Mouse (Mus musculus) liver, embryonic 13.5 days (tissue): ENCODE results near the gene Elobl. TPM values are rescaled to one million over a fixed set of nuclear protein-coding genes. Genes with fewer than 3 reads are reported as not detected.

Experiments
- ATAC-seq: fragments of 200-750 bp; cut with Nextera tagmentation; 2 replicates; pipeline ENCODE4 v1.8.0; 2017; ENCODE audit warnings: low read depth, mild to moderate bottlenecking, moderate number of reproducible peaks, moderate library complexity
- DNase-seq: peaks from one replicate; pipeline ENCODE4 v3.0.0; 2022
- H3K27ac ChIP-seq: fragments of 300-500 bp; sonication (generic); 2 replicates; pipeline ENCODE4 v1.5.1; 2015; ENCODE audit warnings: moderate library complexity, mild to moderate bottlenecking, inconsistent platforms
- H3K27me3 ChIP-seq: fragments of 300-500 bp; sonication (generic); 2 replicates; pipeline ENCODE4 v1.6.1; 2015; ENCODE audit warnings: mild to moderate bottlenecking, inconsistent platforms
- H3K36me3 ChIP-seq: fragments of 300-500 bp; sonication (generic); 2 replicates; pipeline ENCODE4 v1.6.1; 2015; ENCODE audit warnings: mild to moderate bottlenecking, inconsistent platforms
- H3K4me1 ChIP-seq: fragments of 300-500 bp; sonication (generic); replicated peaks from 2 replicates; pipeline ENCODE4 v1.6.1; 2015; ENCODE audit warnings: inconsistent platforms
- H3K4me2 ChIP-seq: fragments of 300-500 bp; sonication (generic); 2 replicates; pipeline ENCODE4 v1.6.1; 2015; ENCODE audit warnings: inconsistent platforms, mild to moderate bottlenecking, moderate library complexity
- H3K4me3 ChIP-seq: fragments of 300-500 bp; sonication (generic); replicated peaks from 2 replicates; pipeline ENCODE4 v1.5.1; 2015; ENCODE audit warnings: mild to moderate bottlenecking, inconsistent platforms
- H3K9ac ChIP-seq: fragments of 300-500 bp; sonication (generic); 2 replicates; pipeline ENCODE4 v1.6.1; 2015; ENCODE audit warnings: mild to moderate bottlenecking, inconsistent platforms
- H3K9me3 ChIP-seq: fragments of 300-500 bp; sonication (generic); replicated peaks from 2 replicates; pipeline ENCODE4 v1.6.1; 2016; ENCODE audit warnings: inconsistent platforms
- WGBS: fragments of 180-500 bp; shearing (Covaris S2); methylation state at CpG from one replicate; pipeline ENCODE4 v1.1.7; 2015; ENCODE audit not compliant: insufficient replicate concordance; 5-methylcytosine and 5-hydroxymethylcytosine counted together
- polyA plus RNA-seq: library from polyadenylated mRNA; unstranded; fragments of >200 nt; fragmentation: Nextera tagmentation; extraction: Ambion mirVana; gene quantifications from 2 replicates; pipeline ENCODE4 v1.2.1, GENCODE M21; 2015

Elobl gene
- polyA plus RNA-seq, result not detected in 2 replicates

DNA sequence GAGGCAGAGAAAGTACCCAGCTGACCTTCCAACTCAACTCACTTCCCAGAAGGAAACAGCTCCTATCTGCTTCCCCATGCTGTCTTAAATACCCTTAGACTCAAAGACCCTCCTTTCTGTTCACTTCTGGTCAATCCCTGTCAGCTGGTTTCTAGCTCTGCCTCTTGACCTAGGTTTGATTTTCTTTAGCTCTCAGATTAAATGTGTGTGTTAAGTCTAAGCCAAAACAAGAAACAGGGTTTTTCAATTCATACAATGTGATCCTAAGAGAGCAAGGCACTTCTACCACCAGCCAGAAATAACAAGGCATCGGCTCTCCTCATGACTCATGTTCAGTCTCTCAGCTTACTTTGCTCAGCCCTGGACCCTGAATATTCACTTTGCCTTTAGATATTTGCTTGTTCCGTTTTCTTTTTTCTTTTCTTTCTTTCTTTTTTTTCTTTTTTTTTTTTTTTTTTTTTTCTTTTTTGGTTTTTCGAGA lies at the start of gene Elobl:
Gene Elobl (minus strand): TSS at position 51 of the 481 bp plus-strand sequence.
- ATAC-seq (no peak), DNase-seq (no peak)
- H3K4me1 ChIP-seq, result no peaks in the 10 kb centered on the region
- H3K4me2 ChIP-seq, result no peak within 1 kb of the TSS
- H3K9ac ChIP-seq, result no peak within 1 kb of the TSS
- no peaks in the 10 kb centered on the region for H3K9me3 ChIP-seq
- H3K36me3 ChIP-seq, result no peaks in the 10 kb centered on the region
- H3K27me3 ChIP-seq, result no peaks in the 10 kb centered on the region
- H3K27ac ChIP-seq, result no peak within 1 kb of the TSS
- 75% methylated on average over 2 of the region's 3 CpGs for WGBS
- no peak within 1 kb of the TSS for H3K4me3 ChIP-seq

DNA sequence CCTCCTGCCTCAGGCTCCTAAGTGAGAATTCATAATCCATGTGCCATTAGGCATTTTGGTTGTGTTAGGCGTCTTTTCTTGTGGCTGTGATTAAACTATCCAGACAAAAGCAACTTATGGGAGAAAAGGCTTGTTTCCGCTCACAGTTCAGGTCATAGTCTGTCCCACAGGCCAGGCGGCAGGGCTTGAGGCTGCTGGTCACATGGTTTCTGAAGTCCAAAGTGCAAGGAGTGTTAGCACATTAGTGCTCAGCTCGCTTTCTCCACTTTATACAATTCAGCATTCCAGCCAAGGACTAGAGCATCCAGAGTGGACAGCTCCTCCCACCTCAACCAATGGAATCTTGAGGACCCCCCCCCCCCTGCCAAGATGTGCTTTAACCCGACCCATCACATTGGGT lies 45.5 kb upstream of the Elobl start:
- H3K4me1 ChIP-seq, result peaks cover 41% of the 10 kb centered on the region
- H3K9me3 ChIP-seq, result no peaks in the 10 kb centered on the region
- H3K27me3 ChIP-seq, result no peaks in the 10 kb centered on the region
- H3K36me3 ChIP-seq, result peaks cover 98% of the 10 kb centered on the region
- H3K4me2 ChIP-seq, result no peak overlapping the region
- H3K4me3 ChIP-seq, result no peak overlapping the region
- 74% methylated on average over 5 of the region's 5 CpGs for WGBS
- ATAC-seq (no peak), DNase-seq (no peak)
- H3K27ac ChIP-seq, result no peak overlapping the region
- H3K9ac ChIP-seq, result no peak overlapping the region

DNA sequence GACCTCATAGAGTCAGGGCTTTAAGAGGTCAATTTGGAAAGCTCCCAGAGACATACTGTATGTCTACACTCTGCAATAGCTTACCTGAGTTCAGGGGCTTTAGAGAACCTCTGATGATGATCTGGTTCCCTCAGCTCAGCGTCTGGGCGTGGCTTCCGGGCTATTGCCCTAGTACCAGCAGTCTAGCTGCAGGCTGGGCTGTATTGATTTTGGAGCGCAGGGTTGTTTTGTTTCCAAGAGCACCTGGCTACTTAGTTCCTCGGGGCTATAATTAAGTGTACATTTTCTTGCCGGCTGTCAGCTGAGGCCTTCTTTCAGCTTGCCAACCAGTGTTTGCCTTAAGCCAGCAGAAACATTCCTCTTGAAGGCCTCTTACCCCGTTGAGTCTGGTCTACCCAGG lies 42.8 kb upstream of the Elobl start:
- Histone ChIP-seq H3K4me1 (peaks cover 31% of the 10 kb centered on the region), H3K4me2 (no peak overlapping the region), H3K27me3 (no peaks in the 10 kb centered on the region), H3K9ac (no peak overlapping the region), H3K27ac (no peak overlapping the region), H3K9me3 (no peaks in the 10 kb centered on the region), H3K36me3 (peaks cover 99% of the 10 kb centered on the region), H3K4me3 (no peak overlapping the region)
- WGBS, result 77% methylated on average over 7 of the region's 7 CpGs
- DNase-seq (no peak), ATAC-seq (0 out of 2 replicates have a peak, but pooled peaks have one; percentile 25)

DNA sequence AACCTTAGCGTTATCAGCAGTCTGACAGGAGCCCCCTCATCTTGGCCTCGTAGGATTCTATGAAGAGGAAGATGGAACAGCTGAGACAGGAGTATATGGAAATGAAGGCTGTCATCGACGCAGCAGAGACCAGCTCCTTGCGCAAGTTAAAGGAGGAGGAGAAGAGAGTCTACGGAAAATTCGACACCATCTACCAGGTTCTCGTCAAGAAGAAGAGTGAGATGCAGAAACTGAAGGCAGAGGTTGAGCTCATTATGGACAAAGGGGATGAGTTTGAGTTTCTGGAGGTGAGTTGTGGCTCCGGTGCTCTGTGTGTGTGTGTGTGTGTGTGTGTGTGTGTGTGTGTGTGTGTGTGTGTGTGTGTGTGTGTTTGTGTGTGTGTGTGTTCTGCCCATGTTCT lies 42.3 kb upstream of the Elobl start:
- H3K36me3 ChIP-seq, result peaks cover 97% of the 10 kb centered on the region
- WGBS, result 84% methylated on average over 9 of the region's 9 CpGs

DNA sequence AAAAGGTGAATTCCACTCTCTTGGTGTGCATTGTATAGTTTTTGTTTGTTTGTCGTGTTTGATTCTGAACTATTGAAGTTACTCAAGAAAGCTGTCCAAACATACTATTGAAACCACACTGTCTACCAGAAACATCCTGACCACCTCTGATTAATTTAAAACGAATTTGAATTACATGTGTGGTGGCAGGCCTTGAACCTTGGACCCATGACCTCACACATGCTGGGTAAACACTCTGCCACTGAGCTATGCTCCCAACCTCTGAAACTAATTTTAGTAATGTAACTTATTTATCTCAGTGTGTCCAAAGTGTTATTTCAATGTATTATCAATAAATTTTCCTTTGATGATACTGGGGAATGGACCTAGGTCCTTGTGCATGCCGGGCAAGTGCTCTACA lies 40.9 kb upstream of the Elobl start:
- no peak for ATAC-seq
- peaks cover 50% of the 10 kb centered on the region for H3K4me1 ChIP-seq
- H3K9me3 ChIP-seq, result no peaks in the 10 kb centered on the region
- DNase-seq, result no peak
- H3K4me3 ChIP-seq, result no peak overlapping the region
- H3K27me3 ChIP-seq, result no peaks in the 10 kb centered on the region
- H3K9ac ChIP-seq, result no peak overlapping the region
- WGBS, result 81% methylated on average over 3 of the region's 3 CpGs
- H3K4me2 ChIP-seq, result no peak overlapping the region
- H3K36me3 ChIP-seq, result peaks cover 89% of the 10 kb centered on the region
- H3K27ac ChIP-seq, result no peak overlapping the region

More for the DNA sequence above, 42.3 kb upstream of the Elobl start:
- no peak for DNase-seq
- peaks cover 35% of the 10 kb centered on the region for H3K4me1 ChIP-seq
- no peak overlapping the region for H3K9ac ChIP-seq
- H3K4me2 ChIP-seq, result no peak overlapping the region
- no peak overlapping the region for H3K27ac ChIP-seq
- no peaks in the 10 kb centered on the region for H3K27me3 ChIP-seq
- no peak overlapping the region for H3K4me3 ChIP-seq
- ATAC-seq, result no peak
- H3K9me3 ChIP-seq, result no peaks in the 10 kb centered on the region

DNA sequence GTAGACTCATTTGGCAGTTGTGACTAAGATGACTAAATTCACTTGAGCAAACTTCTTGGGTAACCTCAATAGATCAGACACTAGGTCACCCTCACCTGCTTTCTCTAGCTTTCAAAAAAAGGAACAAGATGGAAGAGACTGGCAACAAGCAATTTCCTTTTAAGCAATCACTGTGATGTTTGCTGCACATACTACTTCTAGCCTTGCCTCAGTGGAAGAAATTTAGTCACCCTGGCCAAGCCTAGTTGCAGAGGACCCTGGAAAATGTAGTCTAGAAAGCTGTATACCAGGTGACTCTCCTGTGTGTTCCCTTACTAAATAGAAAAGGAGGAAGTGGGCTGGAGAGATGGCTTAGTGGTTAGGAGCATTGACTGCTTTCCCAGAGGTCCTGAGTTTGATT lies 39.7 kb upstream of the Elobl start:
- no peak overlapping the region for H3K27ac ChIP-seq
- peaks cover 60% of the 10 kb centered on the region for H3K4me1 ChIP-seq
- ATAC-seq (no peak), DNase-seq (no peak)
- H3K9me3 ChIP-seq, result no peaks in the 10 kb centered on the region
- H3K4me2 ChIP-seq, result no peak overlapping the region
- H3K36me3 ChIP-seq, result peaks cover 84% of the 10 kb centered on the region
- H3K9ac ChIP-seq, result no peak overlapping the region
- H3K27me3 ChIP-seq, result no peaks in the 10 kb centered on the region
- no peak overlapping the region for H3K4me3 ChIP-seq

DNA sequence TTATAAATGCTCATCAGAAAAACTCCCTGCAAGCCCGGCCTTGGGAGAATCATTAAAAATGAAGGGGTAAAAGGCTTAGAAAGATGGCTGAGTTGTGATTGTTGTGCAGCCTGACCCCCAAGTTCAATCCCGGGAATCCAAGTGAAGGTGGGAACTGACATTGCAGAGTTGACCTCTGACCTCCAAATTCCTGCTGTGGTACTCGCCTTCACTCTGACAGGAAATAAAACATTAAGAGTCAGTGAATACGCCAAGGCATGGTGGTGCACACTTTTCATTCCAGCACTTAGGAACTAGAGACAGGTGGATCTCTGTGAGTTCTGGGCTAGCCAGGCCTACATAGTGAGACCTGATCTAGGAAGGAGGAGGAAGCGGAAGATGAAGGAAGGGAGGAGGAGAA lies 38.7 kb upstream of the Elobl start:
- H3K4me1 ChIP-seq, result peaks cover 70% of the 10 kb centered on the region
- peaks cover 78% of the 10 kb centered on the region for H3K36me3 ChIP-seq
- ATAC-seq, result no peak
- H3K27me3 ChIP-seq, result no peaks in the 10 kb centered on the region
- DNase-seq, result no peak
- H3K9me3 ChIP-seq, result no peaks in the 10 kb centered on the region
- H3K4me2 ChIP-seq, result no peak overlapping the region
- 84% methylated on average over 5 of the region's 5 CpGs for WGBS
- no peak overlapping the region for H3K9ac ChIP-seq
- no peak overlapping the region for H3K4me3 ChIP-seq
- no peak overlapping the region for H3K27ac ChIP-seq

DNA sequence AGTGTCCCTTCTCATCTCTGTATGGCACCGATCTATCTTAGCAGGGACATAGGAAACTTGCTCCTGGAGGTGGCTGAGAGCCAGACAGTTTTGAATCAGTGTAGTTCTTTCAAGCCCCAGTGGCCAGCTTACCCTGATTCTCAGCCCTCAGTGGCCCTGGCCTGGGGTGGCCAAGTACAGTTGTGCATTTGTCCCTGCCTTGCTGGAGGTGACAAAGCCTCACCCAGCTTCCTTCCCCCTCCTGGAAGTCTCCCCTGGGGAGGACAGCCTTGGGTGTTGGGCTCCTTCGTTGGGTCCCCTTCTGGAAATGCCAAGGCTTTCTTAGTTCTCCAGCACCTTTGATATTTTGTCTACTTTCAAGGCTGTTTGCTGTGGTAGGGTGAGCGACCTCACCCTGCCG lies 37.0 kb upstream of the Elobl start:
- Histone ChIP-seq H3K27ac (peak overlapping the region; percentile 77), H3K9ac (0 out of 2 replicates have a peak overlapping the region, but pooled peaks have one; percentile 27), H3K4me1 (peaks cover 67% of the 10 kb centered on the region), H3K4me3 (no peak overlapping the region; the same call in 1 of the 2 replicates), H3K27me3 (no peaks in the 10 kb centered on the region), H3K4me2 (peak overlapping the region; percentile 91), H3K36me3 (peaks cover 60% of the 10 kb centered on the region), H3K9me3 (no peaks in the 10 kb centered on the region)
- ATAC-seq (no peak), DNase-seq (no peak)
- WGBS, result 71% methylated on average over 4 of the region's 4 CpGs

DNA sequence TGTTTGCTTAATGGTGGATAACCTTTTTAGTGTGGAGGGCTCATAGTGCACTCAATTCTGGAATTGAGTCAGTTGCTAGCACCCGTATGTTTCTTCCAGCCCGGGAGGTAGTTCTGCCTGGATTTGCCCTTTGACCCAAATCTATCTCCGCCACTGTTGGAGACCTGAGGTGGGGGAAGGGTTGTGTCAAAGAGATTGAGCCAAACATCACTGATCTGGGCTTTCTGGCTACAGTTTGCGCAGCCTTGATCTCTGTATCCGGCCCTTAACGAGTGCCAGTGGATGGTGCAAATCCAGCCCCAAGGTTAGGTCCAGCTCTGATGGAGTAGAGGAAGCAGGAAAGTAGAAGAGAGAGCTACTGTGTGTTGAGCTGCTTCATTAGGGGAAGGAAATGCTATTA lies 36.3 kb upstream of the Elobl start:
- H3K27ac ChIP-seq, result peak overlapping the region; percentile 77
- H3K9me3 ChIP-seq, result no peaks in the 10 kb centered on the region
- no peaks in the 10 kb centered on the region for H3K27me3 ChIP-seq
- peaks cover 66% of the 10 kb centered on the region for H3K4me1 ChIP-seq
- peak overlapping the region; percentile 61 for H3K9ac ChIP-seq
- H3K4me3 ChIP-seq, result peak overlapping the region; percentile 78
- peak overlapping the region; percentile 91 for H3K4me2 ChIP-seq
- 64% methylated on average over 6 of the region's 6 CpGs for WGBS
- ATAC-seq (no peak), DNase-seq (no peak)
- peaks cover 54% of the 10 kb centered on the region for H3K36me3 ChIP-seq

DNA sequence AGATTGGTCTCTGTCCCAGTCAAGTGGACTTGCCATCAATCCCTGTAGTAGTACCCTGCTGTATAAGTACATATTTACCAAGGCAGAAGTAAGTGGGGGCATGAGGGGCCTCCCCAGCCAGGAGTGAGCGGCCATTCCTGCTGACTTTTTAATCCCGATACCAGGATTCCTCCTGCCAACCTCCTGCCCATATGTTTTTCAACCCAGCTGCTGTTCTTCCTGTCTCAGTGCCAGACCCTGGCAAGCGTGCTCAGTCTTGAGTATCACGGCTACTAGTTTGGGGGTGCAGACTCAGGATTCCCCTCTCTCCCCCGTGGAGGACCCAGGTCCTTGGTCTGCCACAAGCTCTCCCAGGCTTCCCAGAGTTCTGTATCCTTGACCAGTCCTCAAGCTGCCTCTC lies 35.9 kb upstream of the Elobl start:
- Histone ChIP-seq H3K4me2 (peak overlapping the region; percentile 91), H3K27me3 (no peaks in the 10 kb centered on the region), H3K4me1 (peaks cover 68% of the 10 kb centered on the region), H3K9ac (peak overlapping the region; percentile 61), H3K9me3 (no peaks in the 10 kb centered on the region), H3K27ac (peak overlapping the region; percentile 77), H3K4me3 (peak overlapping the region; percentile 78), H3K36me3 (peaks cover 50% of the 10 kb centered on the region)
- ATAC-seq (no peak), DNase-seq (no peak)
- 71% methylated on average over 5 of the region's 5 CpGs for WGBS

DNA sequence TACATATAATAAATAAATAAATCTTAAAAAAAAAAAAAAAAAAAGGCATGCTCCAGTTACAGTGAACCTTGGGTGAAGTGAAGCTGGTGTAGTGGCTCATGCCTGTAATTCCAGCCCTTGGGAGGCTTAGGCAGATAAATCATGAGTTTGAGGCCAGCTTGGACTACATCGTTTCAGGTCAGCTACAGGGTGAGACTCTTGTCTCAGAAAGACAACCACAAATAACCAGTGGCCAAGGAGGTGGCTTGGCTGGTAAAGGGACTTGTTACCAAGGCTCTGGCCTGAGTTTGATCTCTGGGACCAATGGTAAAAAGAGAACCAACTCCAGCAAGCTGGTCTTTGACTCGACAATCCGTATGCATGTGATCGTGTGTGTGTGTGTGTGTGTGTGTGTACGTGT lies 35.3 kb upstream of the Elobl start:
- H3K36me3 ChIP-seq, result peaks cover 45% of the 10 kb centered on the region
- H3K9ac ChIP-seq, result peak overlapping the region; percentile 61
- peak overlapping the region; percentile 78 for H3K4me3 ChIP-seq
- H3K27me3 ChIP-seq, result no peaks in the 10 kb centered on the region
- 76% methylated on average over 5 of the region's 5 CpGs for WGBS
- no peak for DNase-seq
- peak overlapping the region; percentile 91 for H3K4me2 ChIP-seq
- H3K9me3 ChIP-seq, result no peaks in the 10 kb centered on the region
- H3K4me1 ChIP-seq, result peaks cover 69% of the 10 kb centered on the region
- H3K27ac ChIP-seq, result peak overlapping the region; percentile 77
- ATAC-seq, result no peak

DNA sequence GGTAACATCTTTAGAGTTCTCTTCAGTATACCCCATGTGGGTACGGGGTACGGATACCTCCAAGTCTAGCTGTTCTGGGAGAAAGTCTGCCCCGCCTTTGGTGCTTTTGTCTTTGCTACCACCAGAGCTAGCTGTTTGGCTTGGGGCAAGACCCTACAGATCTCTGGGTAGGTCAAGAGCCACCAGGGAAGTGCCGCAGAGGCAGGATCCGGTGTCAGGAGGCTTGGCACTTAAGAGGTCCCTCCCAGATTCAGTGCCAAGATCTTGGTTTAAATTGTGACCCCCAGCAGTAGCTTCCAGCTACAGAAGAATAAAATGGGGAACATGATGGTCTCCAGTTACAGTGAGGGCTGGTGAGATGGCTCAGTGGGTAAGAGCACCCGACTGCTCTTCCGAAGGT lies 34.8 kb upstream of the Elobl start:
- Histone ChIP-seq H3K27me3 (no peaks in the 10 kb centered on the region), H3K4me2 (peak overlapping the region; percentile 91), H3K4me1 (peaks cover 74% of the 10 kb centered on the region), H3K9ac (peak overlapping the region; percentile 89), H3K9me3 (no peaks in the 10 kb centered on the region), H3K4me3 (peak overlapping the region; percentile 78), H3K36me3 (peaks cover 40% of the 10 kb centered on the region), H3K27ac (peak overlapping the region; percentile 67)
- ATAC-seq, result no peak
- no peak for DNase-seq
- WGBS, result 78% methylated on average over 7 of the region's 7 CpGs
